Mouse (Mus musculus) forebrain, embryonic 12.5 days (tissue): ENCODE results near the gene Prnd. TPM values are rescaled to one million over a fixed set of nuclear protein-coding genes. Genes with fewer than 3 reads are reported as not detected.

Experiments used
- ATAC-seq: fragments of 200-750 bp; cut with Nextera tagmentation; 2 replicates; pipeline ENCODE4 v1.8.0; 2017; ENCODE audit warnings: moderate TSS enrichment; ENCODE audit not compliant: low FRiP score
- H3K27ac ChIP-seq: fragments of 300-500 bp; sonication (generic); 2 replicates; pipeline ENCODE4 v1.5.1; 2016; ENCODE audit warnings: mild to moderate bottlenecking
- H3K27me3 ChIP-seq: fragments of 300-500 bp; sonication (generic); 2 replicates; pipeline ENCODE4 v1.6.1; 2016; ENCODE audit warnings: mild to moderate bottlenecking
- H3K36me3 ChIP-seq: fragments of 300-500 bp; sonication (generic); replicated peaks from 2 replicates; pipeline ENCODE4 v1.6.1; 2016; ENCODE audit warnings: mild to moderate bottlenecking
- H3K4me1 ChIP-seq: fragments of 300-500 bp; sonication (generic); 2 replicates; pipeline ENCODE4 v1.6.1; 2016
- H3K4me2 ChIP-seq: fragments of 300-500 bp; sonication (generic); 2 replicates; pipeline ENCODE4 v1.6.1; 2016; ENCODE audit warnings: mild to moderate bottlenecking, moderate library complexity
- H3K4me3 ChIP-seq: fragments of 300-500 bp; sonication (generic); replicated peaks from 2 replicates; pipeline ENCODE4 v1.5.1; 2016; ENCODE audit warnings: mild to moderate bottlenecking
- H3K9ac ChIP-seq: fragments of 300-500 bp; sonication (generic); 2 replicates; pipeline ENCODE4 v1.6.1; 2016; ENCODE audit warnings: mild to moderate bottlenecking
- H3K9me3 ChIP-seq: fragments of 300-500 bp; sonication (generic); 2 replicates; pipeline ENCODE4 v1.6.1; 2016
- WGBS: fragments of 180-500 bp; shearing (Covaris S2); methylation state at CpG from one replicate; pipeline ENCODE4 v1.1.7; 2016; 5-methylcytosine and 5-hydroxymethylcytosine counted together
- polyA plus RNA-seq: library from polyadenylated mRNA; unstranded; fragments of >200 nt; fragmentation: Nextera tagmentation; extraction: Ambion mirVana; gene quantifications from 2 replicates; pipeline ENCODE4 v1.2.1, GENCODE M21; 2016

The Prnd gene
- polyA plus RNA-seq, 1 experiment from 2014 or later, result 7.0 TPM

DNA sequence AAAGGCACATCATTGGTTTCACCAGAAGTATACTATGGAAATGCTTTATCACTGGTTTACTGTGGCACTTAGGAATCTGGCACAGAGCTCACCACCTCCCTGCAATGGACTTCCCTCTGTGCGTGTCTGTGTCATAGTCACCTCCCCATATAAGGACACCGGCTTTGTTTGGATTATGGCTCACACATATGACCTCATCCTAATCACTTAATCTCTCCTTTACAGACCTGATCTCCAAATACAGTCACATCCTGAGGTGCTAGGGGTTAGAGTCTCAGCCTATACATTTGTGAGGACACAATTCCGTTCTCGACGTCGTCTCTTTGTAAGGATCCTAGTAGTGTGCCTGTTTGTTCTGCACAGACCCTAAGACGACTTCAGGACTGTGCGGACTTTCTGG, 5.4 kb upstream of the Prnd start:
- Histone ChIP-seq H3K4me2 (no peak overlapping the region), H3K4me1 (no peaks in the 10 kb centered on the region), H3K27me3 (peaks cover 7% of the 10 kb centered on the region), H3K9ac (no peak overlapping the region), H3K4me3 (no peak overlapping the region), H3K9me3 (no peaks in the 10 kb centered on the region), H3K27ac (no peak overlapping the region), H3K36me3 (no peaks in the 10 kb centered on the region)
- no peak for ATAC-seq
- WGBS, result 91% methylated on average over 8 of the region's 8 CpGs

GRCm38 (mm10) chr2:131945765-131946164, 4.9 kb upstream of the Prnd start:
- 93% methylated on average over 6 of the region's 6 CpGs for WGBS
- H3K4me2 ChIP-seq, result no peak overlapping the region

GRCm38 (mm10) chr2:131946351-131946750, 4.3 kb upstream of the Prnd start:
- Histone ChIP-seq H3K4me2 (no peak overlapping the region), H3K4me1 (no peaks in the 10 kb centered on the region), H3K27me3 (peaks cover 13% of the 10 kb centered on the region), H3K27ac (no peak overlapping the region), H3K9me3 (no peaks in the 10 kb centered on the region), H3K36me3 (no peaks in the 10 kb centered on the region), H3K9ac (no peak overlapping the region), H3K4me3 (no peak overlapping the region)
- ATAC-seq, result no peak
- WGBS, result 88% methylated on average over 16 of the region's 16 CpGs

More at GRCm38 (mm10) chr2:131945765-131946164, 4.9 kb upstream of the Prnd start:
- Histone ChIP-seq H3K9me3 (no peaks in the 10 kb centered on the region), H3K36me3 (no peaks in the 10 kb centered on the region), H3K27ac (no peak overlapping the region), H3K4me1 (no peaks in the 10 kb centered on the region), H3K9ac (no peak overlapping the region), H3K27me3 (peaks cover 12% of the 10 kb centered on the region), H3K4me3 (no peak overlapping the region)
- ATAC-seq, result no peak

- Histone ChIP-seq H3K9me3 (no peaks in the 10 kb centered on the region), H3K4me1 (peaks cover 6% of the 10 kb centered on the region), H3K4me3 (no peak overlapping the region), H3K36me3 (no peaks in the 10 kb centered on the region), H3K27ac (no peak overlapping the region), H3K27me3 (peaks cover 30% of the 10 kb centered on the region), H3K9ac (no peak overlapping the region), H3K4me2 (no peak overlapping the region)
- 85% methylated on average over 3 of the region's 3 CpGs for WGBS
- no peak for ATAC-seq
Measured at GRCm38 (mm10) chr2:131948156-131948555, 2.5 kb upstream of the Prnd start.

GRCm38 (mm10) chr2:131948916-131949639, 1.6 kb upstream of the Prnd start:
- WGBS, result 76% methylated on average over 11 of the region's 11 CpGs
- Histone ChIP-seq H3K36me3 (no peaks in the 10 kb centered on the region), H3K9me3 (no peaks in the 10 kb centered on the region), H3K4me2 (no peak overlapping the region), H3K4me3 (no peak overlapping the region), H3K27me3 (peaks cover 39% of the 10 kb centered on the region), H3K9ac (no peak overlapping the region), H3K27ac (no peak overlapping the region), H3K4me1 (peaks cover 8% of the 10 kb centered on the region)
- ATAC-seq, result no peak

- Histone ChIP-seq H3K36me3 (no peaks in the 10 kb centered on the region), H3K9me3 (no peaks in the 10 kb centered on the region), H3K4me3 (no peak overlapping the region), H3K27me3 (peaks cover 47% of the 10 kb centered on the region), H3K27ac (no peak overlapping the region), H3K9ac (no peak overlapping the region), H3K4me2 (no peak overlapping the region; the same call in 1 of the 2 replicates), H3K4me1 (peaks cover 11% of the 10 kb centered on the region)
- ATAC-seq, result peak; percentile 42; the same call in 1 of the 2 replicates
- 52% methylated on average over 9 of the region's 9 CpGs for WGBS
Measured at GRCm38 (mm10) chr2:131949767-131950597, 679 bp upstream of the Prnd start.

DNA sequence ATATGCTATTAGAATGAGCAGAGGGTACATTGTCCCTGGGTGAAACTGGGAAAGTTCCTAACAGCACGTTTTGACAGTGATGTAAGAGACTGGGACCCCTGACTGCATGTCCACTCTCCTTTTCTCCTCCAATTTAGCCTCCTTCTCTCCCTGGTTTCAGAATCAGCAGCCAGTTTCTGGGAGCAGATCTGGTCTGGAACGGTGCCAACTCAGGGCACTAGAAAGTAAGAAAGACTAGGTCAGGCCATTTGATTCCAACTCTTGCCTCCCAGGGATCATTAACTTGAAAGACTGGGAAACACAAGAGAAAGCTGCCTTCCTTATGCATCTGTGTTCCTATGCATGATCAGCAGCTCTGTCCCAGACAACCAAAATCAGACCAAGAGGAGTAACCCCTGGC, 1.8 kb downstream of the Prnd start:
- Histone ChIP-seq H3K4me3 (no peak overlapping the region), H3K27me3 (peaks cover 55% of the 10 kb centered on the region), H3K4me1 (peaks cover 13% of the 10 kb centered on the region), H3K4me2 (no peak overlapping the region), H3K36me3 (no peaks in the 10 kb centered on the region), H3K9me3 (no peaks in the 10 kb centered on the region), H3K9ac (no peak overlapping the region), H3K27ac (no peak overlapping the region)
- ATAC-seq, result no peak
- 53% methylated on average over 2 of the region's 2 CpGs for WGBS

- no peak overlapping the region for H3K9ac ChIP-seq
- no peaks in the 10 kb centered on the region for H3K9me3 ChIP-seq
- peak overlapping the region; percentile 8 for H3K4me2 ChIP-seq
- no peak for ATAC-seq
- no peak overlapping the region for H3K4me3 ChIP-seq
- no peak overlapping the region for H3K27ac ChIP-seq
- WGBS, result 29% methylated on average over 29 of the region's 29 CpGs
- peaks cover 13% of the 10 kb centered on the region for H3K4me1 ChIP-seq
- H3K36me3 ChIP-seq, result no peaks in the 10 kb centered on the region
- peaks cover 52% of the 10 kb centered on the region for H3K27me3 ChIP-seq
Measured at GRCm38 (mm10) chr2:131952961-131953538, 2.4 kb downstream of the Prnd start.

- Histone ChIP-seq H3K9ac (no peak overlapping the region), H3K4me2 (peak overlapping the region; percentile 8; the same call in 1 of the 2 replicates)
- 93% methylated on average over 4 of the region's 4 CpGs for WGBS
Measured at GRCm38 (mm10) chr2:131953711-131954110, 3.0 kb downstream of the Prnd start.

DNA sequence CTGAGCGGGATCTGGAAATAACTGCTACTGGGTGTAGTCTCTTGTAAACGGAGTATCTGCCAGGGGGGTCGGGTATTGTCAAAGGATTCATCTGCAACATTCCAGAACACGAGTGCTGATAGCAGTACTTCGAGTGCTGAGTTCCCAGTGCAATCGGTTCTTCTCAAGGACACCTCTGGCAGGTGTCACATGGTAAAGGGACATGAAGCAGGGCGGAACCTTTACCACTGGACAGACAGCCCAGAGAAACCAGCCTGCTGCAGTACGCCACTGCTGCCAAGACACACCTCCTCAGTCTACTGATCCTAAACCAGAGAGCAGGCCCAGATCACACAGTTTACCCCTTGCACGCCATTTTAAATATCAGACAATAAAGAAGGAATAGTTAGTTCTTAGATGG, 4.2 kb downstream of the Prnd start:
- Histone ChIP-seq H3K9me3 (no peaks in the 10 kb centered on the region), H3K4me2 (peak overlapping the region; percentile 52), H3K36me3 (no peaks in the 10 kb centered on the region), H3K9ac (peak overlapping the region; percentile 4; the same call in 1 of the 2 replicates), H3K27ac (no peak overlapping the region), H3K4me1 (peaks cover 13% of the 10 kb centered on the region), H3K27me3 (peaks cover 51% of the 10 kb centered on the region), H3K4me3 (peak overlapping the region; percentile 32)
- peak; percentile 57 for ATAC-seq
- 64% methylated on average over 9 of the region's 9 CpGs for WGBS

More at GRCm38 (mm10) chr2:131953711-131954110, 3.0 kb downstream of the Prnd start:
- Histone ChIP-seq H3K9me3 (no peaks in the 10 kb centered on the region), H3K27ac (no peak overlapping the region), H3K36me3 (no peaks in the 10 kb centered on the region), H3K4me3 (no peak overlapping the region), H3K27me3 (peaks cover 51% of the 10 kb centered on the region), H3K4me1 (peaks cover 13% of the 10 kb centered on the region)
- ATAC-seq, result no peak

DNA sequence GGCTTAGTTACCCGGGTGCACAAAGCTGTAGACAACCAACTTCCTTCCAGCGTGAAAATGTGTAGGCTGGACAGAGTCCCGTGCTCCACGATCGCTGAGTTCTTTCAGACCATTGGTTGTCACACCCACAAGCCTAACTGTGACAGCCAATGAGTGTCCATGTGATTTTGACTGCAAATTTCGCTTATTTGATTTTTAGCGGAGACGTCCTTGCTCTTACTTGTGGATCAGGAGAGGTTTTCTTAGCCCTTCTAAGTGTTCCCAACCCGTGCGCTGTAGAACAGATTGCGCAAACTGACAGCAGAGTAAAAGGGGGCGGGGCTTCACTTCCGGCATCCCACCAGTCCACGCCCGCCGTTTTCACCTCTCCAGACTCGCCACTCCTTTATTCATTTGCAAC, 4.6 kb downstream of the Prnd start:
- peak; percentile 83 for ATAC-seq
- 7% methylated on average over 17 of the region's 17 CpGs for WGBS
- Histone ChIP-seq H3K9ac (peak overlapping the region; percentile 4; the same call in 1 of the 2 replicates), H3K4me3 (peak overlapping the region; percentile 32), H3K27ac (no peak overlapping the region), H3K9me3 (no peaks in the 10 kb centered on the region), H3K36me3 (no peaks in the 10 kb centered on the region), H3K4me2 (peak overlapping the region; percentile 52), H3K4me1 (peaks cover 13% of the 10 kb centered on the region), H3K27me3 (peaks cover 47% of the 10 kb centered on the region)
